In genomic region chr1:133670776-133671175, GRCm38 (mm10) we compare ENCODE assay signal across 29 mouse cellular contexts. TPM values are rescaled to one million over a fixed set of nuclear protein-coding genes. Genes with fewer than 3 reads are reported as not detected.
DNase-seq lines count a peak whose midpoint lies in the region; ATAC-seq and TF ChIP-seq lines count a peak whose summit lies in the region.
"Had no signal": no experiment of that assay in that cellular context is flagged by ENCODE, and none has a peak within 500 bp of the region (broad histone marks: within the 10 kb centered on the region; RNA-seq: fewer than 3 reads in every experiment).

No protein-coding gene starts in this region.

- intact Hi-C loops in gastrocnemius, adult 2 months (cut with DNase I) = no loop called here
- intact Hi-C loops in left cerebral cortex, postnatal 25 days (cut with DNase I) = no loop called here

- in situ Hi-C loops in ES-E14 (cut with MboI; ENCODE audit: low sequenced_read_pairs in 2 of 2, unreplicated experiment in 2 of 2) = no loop called here

- H3K36me3 ChIP-seq in ES-E14 (ENCODE audit: control insufficient read depth, insufficient read depth, low read length, poor library complexity, severe bottlenecking) = peaks cover under 1% of the 10 kb centered on the region; the same call in 1 of the 2 replicates
- no peaks in the 10 kb centered on the region for H3K36me3 ChIP-seq in intestine, embryonic 14.5 days (ENCODE audit: control insufficient read depth, insufficient read depth, low read length)
- H3K36me3 ChIP-seq in intestine, postnatal 0 days (ENCODE audit: control insufficient read depth, insufficient read depth) = no peaks in the 10 kb centered on the region
- H3K36me3 ChIP-seq: heart, embryonic 13.5 days; hindbrain, embryonic 12.5 days; hindbrain, embryonic 15.5 days; kidney, embryonic 15.5 days had no signal

- no peak overlapping the region for H3K4me3 ChIP-seq in gastrocnemius, adult 2 months
- peak overlapping the region in 1 of 2 experiments; percentile 71; a peak in 2 of 4 replicates for H3K4me3 ChIP-seq in ES-E14 (ENCODE audit: insufficient read depth in 1 of 2, low read depth in 1 of 2, low read length in 2 of 2, poor library complexity in 1 of 2, severe bottlenecking in 1 of 2)
- H3K4me3 ChIP-seq in intestine, embryonic 14.5 days (ENCODE audit: low read depth, low read length) = no peak overlapping the region
- H3K4me3 ChIP-seq in intestine, postnatal 0 days (ENCODE audit: low read depth, low read length) = no peak overlapping the region
- H3K4me3 ChIP-seq: heart, embryonic 13.5 days; hindbrain, embryonic 12.5 days; hindbrain, embryonic 15.5 days; kidney, embryonic 15.5 days had no signal

- no peaks in the 10 kb centered on the region for H3K9me3 ChIP-seq in ES-E14 (ENCODE audit: control insufficient read depth, insufficient read depth, low read depth, low read length)
- no peaks in the 10 kb centered on the region for H3K9me3 ChIP-seq in intestine, embryonic 14.5 days (ENCODE audit: control insufficient read depth, low read length)
- no peaks in the 10 kb centered on the region for H3K9me3 ChIP-seq in intestine, postnatal 0 days (ENCODE audit: control insufficient read depth)
- H3K9me3 ChIP-seq: heart, embryonic 13.5 days; hindbrain, embryonic 12.5 days; hindbrain, embryonic 15.5 days; kidney, embryonic 15.5 days had no signal

- no peaks in the 10 kb centered on the region for H3K27me3 ChIP-seq in intestine, embryonic 14.5 days (replicated peaks; ENCODE audit: control insufficient read depth, insufficient read depth, low read length)
- no peaks in the 10 kb centered on the region for H3K27me3 ChIP-seq in intestine, postnatal 0 days (replicated peaks; ENCODE audit: control insufficient read depth, insufficient read depth, low read length)
- H3K27me3 ChIP-seq: heart, embryonic 13.5 days; hindbrain, embryonic 12.5 days; hindbrain, embryonic 15.5 days; kidney, embryonic 15.5 days had no signal

- no peak for DNase-seq in gastrocnemius, adult 2 months
- DNase-seq in gastrocnemius, adult 8-10 months (ENCODE audit: low spot score in 2 of 2) = no peak
- no peak for DNase-seq in ES-E14 (ENCODE audit: low read depth, low spot score)
- no peak for DNase-seq in intestine, embryonic 14.5 days (ENCODE audit: low spot score)
- DNase-seq in left cerebral cortex, postnatal 25 days (ENCODE audit: low spot score in 2 of 2) = no peak
- DNase-seq in frontal cortex, postnatal 25 days (ENCODE audit: low spot score in 2 of 2) = no peak
- DNase-seq in c-Kit-positive CD71-positive TER-119-positive erythroid progenitor cells, embryonic 14.5 days (ENCODE audit: low spot score) = no peak
- DNase-seq: adrenal gland, adult 2 months; adrenal gland, postnatal 25 days; cerebellum, adult 18-20 months; cerebellum, adult 9-10 months; cerebellum, postnatal 14 days; forebrain, postnatal 0 days; gastrocnemius, postnatal 36 days; heart, postnatal 14 days; heart, postnatal 4 days; kidney, adult 11 months; kidney, adult 8-10 months had no signal

- 73% methylated on average over 6 of the region's 6 CpGs for WGBS in intestine, embryonic 14.5 days
- WGBS in intestine, postnatal 0 days = 38% methylated on average over 6 of the region's 6 CpGs

- no peak for TF ChIP-seq CTCF in gastrocnemius, adult 2 months (IDR thresholded peaks at IDR 0.05)
- TF ChIP-seq CTCF in intestine, postnatal 0 days (IDR thresholded peaks at IDR 0.05; ENCODE audit: low read depth) = no peak

- peaks cover 5 to 15% of the 10 kb centered on the region in 2 experiments for H3K4me1 ChIP-seq in ES-E14 (ENCODE audit: control insufficient read depth in 2 of 2, insufficient read depth in 2 of 2, low read length in 2 of 2, poor library complexity in 1 of 2)
- no peaks in the 10 kb centered on the region for H3K4me1 ChIP-seq in intestine, embryonic 14.5 days (replicated peaks; ENCODE audit: control insufficient read depth, insufficient read depth, low read length)
- H3K4me1 ChIP-seq in intestine, postnatal 0 days (replicated peaks; ENCODE audit: control insufficient read depth, insufficient read depth, low read length) = no peaks in the 10 kb centered on the region
- H3K4me1 ChIP-seq: heart, embryonic 13.5 days; hindbrain, embryonic 12.5 days; hindbrain, embryonic 15.5 days; kidney, embryonic 15.5 days had no signal

- H3K9ac ChIP-seq in ES-E14 (ENCODE audit: insufficient read depth, low read depth, low read length, poor library complexity, severe bottlenecking) = peak overlapping the region; percentile 45; the same call in 1 of the 2 replicates
- H3K9ac ChIP-seq in intestine, embryonic 14.5 days (ENCODE audit: low read length) = no peak overlapping the region
- H3K9ac ChIP-seq in intestine, postnatal 0 days (ENCODE audit: low read depth, low read length) = no peak overlapping the region
- H3K9ac ChIP-seq: forebrain, postnatal 0 days; heart, embryonic 13.5 days; hindbrain, embryonic 12.5 days; hindbrain, embryonic 15.5 days; kidney, embryonic 15.5 days had no signal

- H3K27ac ChIP-seq in gastrocnemius, adult 2 months = peak overlapping the region; percentile 70; the same call in 1 of the 2 replicates
- H3K27ac ChIP-seq in ES-E14 (ENCODE audit: insufficient read depth, low read depth, low read length, poor library complexity, severe bottlenecking) = peak overlapping the region; percentile 96; the same call in 1 of the 2 replicates
- peak overlapping the region; percentile 35 for H3K27ac ChIP-seq in intestine, embryonic 14.5 days (ENCODE audit: low read depth)
- H3K27ac ChIP-seq in intestine, postnatal 0 days (ENCODE audit: low read depth, low read length) = peak overlapping the region; percentile 81; the same call in 1 of the 2 replicates
- H3K27ac ChIP-seq: heart, embryonic 13.5 days; hindbrain, embryonic 12.5 days; hindbrain, embryonic 15.5 days; kidney, embryonic 15.5 days had no signal

- no peak overlapping the region for H3K4me2 ChIP-seq in intestine, embryonic 14.5 days (ENCODE audit: low read length)
- H3K4me2 ChIP-seq in intestine, postnatal 0 days (replicated peaks; ENCODE audit: low read depth) = peak overlapping the region; percentile 55; the same call in 1 of the 2 replicates
- H3K4me2 ChIP-seq: heart, embryonic 13.5 days; hindbrain, embryonic 12.5 days; hindbrain, embryonic 15.5 days; kidney, embryonic 15.5 days had no signal

- peak; percentile 30; the same call in 1 of the 2 replicates for ATAC-seq in intestine, embryonic 14.5 days (replicated peaks; ENCODE audit: low FRiP score, low TSS enrichment, low read depth)
- ATAC-seq in intestine, postnatal 0 days = no peak
- ATAC-seq: forebrain, embryonic 14.5 days; forebrain, postnatal 0 days had no signal

TF ChIP-seq in ES-E14, 5 proteins besides CTCF, POLR2A, EP300 and RAD21:
- TF ChIP-seq CHD2 (IDR thresholded peaks at IDR 0.05; ENCODE audit: low read depth, low read length) (no peak), HCFC1 (IDR thresholded peaks at IDR 0.05; ENCODE audit: borderline replicate concordance, insufficient read depth, low read length) (no peak), ZC3H11A (IDR thresholded peaks at IDR 0.05; ENCODE audit: borderline replicate concordance, low read depth, low read length) (no peak), ZNF384 (IDR thresholded peaks at IDR 0.05; ENCODE audit: low read depth, low read length) (no peak), MAFK (IDR thresholded peaks at IDR 0.05; ENCODE audit: insufficient read depth, low read depth, low read length) (no peak)

RNA-seq across cellular contexts. Expression of gene Gm38394, which starts 9.7 kb away (rescaled TPM):
- total RNA-seq in gastrocnemius, adult 2 months (2021) = 10 to 100 TPM; 29.8 to 32.2 TPM
- 10 to 100 TPM; 25.4 to 32.7 (median 26.1) TPM for total RNA-seq in gastrocnemius, adult 8-10 months (2022)
- total RNA-seq in ES-E14 (2012; rRNA removed) = 5.9 and 8.7 TPM in 2 replicates
- polyA plus RNA-seq in intestine, embryonic 14.5 days (2014; fragmentation: Nextera tagmentation; extraction: Ambion mirVana) = 11.7 and 11.9 TPM in 2 replicates
- polyA plus RNA-seq in intestine, postnatal 0 days (2015; fragmentation: Nextera tagmentation; extraction: Ambion mirVana) = 1.9 and 2.5 TPM in 2 replicates
- 10 to 100 TPM; 21.6 to 32.3 TPM for total RNA-seq in left cerebral cortex, postnatal 25 days (2021)

RNA-seq across cellular contexts. Expression of gene Zbed6, which starts 10.1 kb away (rescaled TPM):
- 10 to 100 TPM in 1 of 2 experiments, 1 to 10 TPM in 1; 7.3 to 11.7 TPM for total RNA-seq in gastrocnemius, adult 2 months (2021)
- total RNA-seq in gastrocnemius, adult 8-10 months (2022) = 1 to 10 TPM; 5.3 to 9.9 (median 8.6) TPM
- total RNA-seq in ES-E14 (2012; rRNA removed) = 16.7 and 22.1 TPM in 2 replicates
- polyA plus RNA-seq in intestine, embryonic 14.5 days (2014; fragmentation: Nextera tagmentation; extraction: Ambion mirVana) = not detected in 2 replicates
- polyA plus RNA-seq in intestine, postnatal 0 days (2015; fragmentation: Nextera tagmentation; extraction: Ambion mirVana) = 0.90 and 0.93 TPM in 2 replicates
- total RNA-seq in left cerebral cortex, postnatal 25 days (2021) = 1 to 10 TPM; 4.8 to 9.0 TPM
- polyA plus RNA-seq: adrenal gland, adult 2 months; embryonic facial prominence, embryonic 11.5 days; embryonic facial prominence, embryonic 14.5 days; forebrain, embryonic 11.5 days; forebrain, embryonic 14.5 days; forebrain, postnatal 0 days; heart, embryonic 13.5 days; heart, embryonic 16.5 days; hindbrain, embryonic 12.5 days; hindbrain, embryonic 15.5 days; kidney, embryonic 15.5 days had no signal

RNA-seq across cellular contexts. Expression of gene Lax1, which starts 19.1 kb away (rescaled TPM):
- not detected for total RNA-seq in gastrocnemius, adult 2 months (2021)
- total RNA-seq in gastrocnemius, adult 8-10 months (2022) = not detected
- 0.90 and 1.4 TPM in 2 replicates for total RNA-seq in ES-E14 (2012; rRNA removed)
- polyA plus RNA-seq in intestine, embryonic 14.5 days (2014; fragmentation: Nextera tagmentation; extraction: Ambion mirVana) = 0.45 and 0.89 TPM in 2 replicates
- 0.38 and 0.47 TPM in 2 replicates for polyA plus RNA-seq in intestine, postnatal 0 days (2015; fragmentation: Nextera tagmentation; extraction: Ambion mirVana)
- total RNA-seq in left cerebral cortex, postnatal 25 days (2021) = under 1 TPM; 0.16 to 0.41 TPM
- total RNA-seq: adrenal gland, postnatal 25 days; gastrocnemius, adult 18-20 months; gastrocnemius, postnatal 36 days had no signal
- polyA plus RNA-seq: forebrain, embryonic 14.5 days had no signal

Comparison
In these comparisons a context has a peak if more than half of its experiments do, and no peak if none do; other contexts are left out.
1. H3K27ac ChIP-seq: peak in every context shown above with its lines; median percentile 96 in ES-E14; 81 in intestine, postnatal 0 days; 70 in gastrocnemius, adult 2 months; 35 in intestine, embryonic 14.5 days.